Mouse (Mus musculus): ENCODE results near the gene Dlgap4.

Gene Dlgap4

GRCm38 (mm10) chr2:156620874-156621273 lies 7.4 kb downstream of the Dlgap4 start:
- peak; percentile 44 to 46 for DNase-seq

GRCm38 (mm10) chr2:156621449-156621848 lies 7.9 kb downstream of the Dlgap4 start:
- peak; percentile 60 to 68 for DNase-seq

DNA sequence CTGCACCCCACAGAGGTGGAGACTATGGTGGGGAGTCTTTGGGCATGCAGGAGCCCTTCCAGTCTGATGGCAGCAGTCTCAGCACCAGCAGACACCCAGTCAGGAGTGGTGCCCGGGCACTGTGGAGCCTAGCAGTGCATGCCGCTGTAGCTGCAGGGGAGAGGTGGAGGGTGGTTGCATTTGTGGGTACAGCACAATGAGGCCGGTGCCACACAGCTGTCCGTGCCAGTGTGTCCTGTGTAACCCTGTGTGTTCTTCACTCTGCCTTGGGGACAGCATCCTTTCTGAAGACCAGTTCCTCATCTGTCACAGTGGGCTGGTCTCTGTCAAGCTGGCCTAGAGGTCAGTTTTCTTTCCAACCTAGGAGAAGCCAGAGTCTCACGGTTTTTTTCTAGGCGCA lies 8.7 kb downstream of the Dlgap4 start:
- no peak for DNase-seq

DNA sequence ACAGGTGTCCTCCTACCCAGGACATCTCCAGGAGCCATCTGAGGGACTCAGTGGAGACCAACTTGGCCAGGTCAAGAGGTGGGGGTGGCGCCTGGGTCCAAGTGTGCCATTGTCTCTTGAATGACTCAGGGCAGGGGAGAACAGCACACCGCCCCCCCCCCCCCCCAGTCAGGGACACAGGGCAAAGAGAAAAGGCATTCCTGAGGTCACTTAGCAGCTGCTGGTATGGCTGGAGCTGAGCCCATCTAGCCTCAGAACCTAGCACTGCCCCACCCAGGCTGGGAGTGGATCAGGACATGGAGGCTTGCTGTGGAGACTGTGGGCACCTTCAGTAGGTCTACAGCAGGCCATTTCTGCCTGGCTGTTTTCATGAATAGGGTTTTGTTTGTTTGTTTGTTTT lies 9.7 kb downstream of the Dlgap4 start:
- no peak for DNase-seq

GRCm38 (mm10) chr2:156625307-156625706 lies 11.8 kb downstream of the Dlgap4 start:
- no peak for DNase-seq

DNA sequence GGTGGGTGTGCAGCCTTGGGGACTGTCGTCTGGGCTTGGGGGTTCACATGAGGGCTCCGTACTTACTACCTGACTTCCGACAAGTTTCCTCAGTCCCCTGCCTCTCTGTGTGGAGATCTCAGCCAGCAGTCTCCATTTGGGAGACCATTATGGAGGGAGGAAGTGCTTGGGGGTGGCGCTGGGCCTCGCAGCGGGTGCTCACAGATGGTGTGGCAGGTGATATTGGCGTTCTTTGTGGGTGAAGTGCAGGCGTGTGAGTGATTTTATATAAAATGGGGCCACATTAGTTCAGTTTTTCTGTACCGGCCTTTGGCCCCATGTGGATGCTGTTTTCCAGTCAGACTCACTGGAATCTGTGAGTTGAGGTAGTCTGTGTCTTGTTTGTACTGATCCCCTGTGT lies 12.6 kb downstream of the Dlgap4 start:
- no peak for DNase-seq

DNA sequence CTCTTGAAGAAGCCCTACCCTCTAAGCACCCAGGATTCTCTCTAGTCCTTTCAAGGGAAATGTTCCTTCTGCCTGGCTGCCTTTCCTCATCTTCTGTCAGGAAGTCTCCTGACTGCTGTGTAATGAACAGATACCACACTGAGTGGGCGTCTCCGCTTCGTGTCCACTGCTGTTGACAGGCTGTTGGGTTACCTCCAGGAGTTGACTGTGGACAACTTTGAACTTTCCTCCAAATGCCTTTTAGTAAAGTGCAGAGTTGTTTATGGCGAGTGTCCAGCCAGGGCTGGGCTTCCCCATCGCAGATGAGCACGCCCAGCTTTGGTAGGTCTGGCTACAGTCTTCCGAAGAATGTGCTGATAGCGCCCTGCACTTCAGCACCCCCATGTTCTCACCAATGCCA lies 13.0 kb downstream of the Dlgap4 start:
- DNase-seq: peak; percentile 26 to 36

DNA sequence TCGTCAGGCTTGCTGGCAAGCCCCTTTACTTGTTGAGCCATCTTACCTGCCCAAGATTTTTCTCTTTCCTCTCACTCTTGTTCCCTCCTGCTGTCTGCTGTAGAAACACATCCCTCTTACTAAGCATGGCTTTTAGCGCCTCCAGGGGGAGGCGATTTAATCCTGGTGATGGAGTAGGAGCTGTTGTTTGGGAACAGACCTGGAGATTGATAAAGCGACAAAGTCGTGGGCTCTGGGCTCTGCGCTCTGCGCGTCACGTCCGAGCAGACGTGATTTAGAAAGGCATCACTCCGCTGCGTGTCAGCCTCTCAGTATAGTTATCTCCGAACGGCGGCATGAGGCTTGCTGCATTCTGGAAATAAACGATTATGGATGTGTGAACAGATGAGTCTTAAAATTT lies 14.4 kb downstream of the Dlgap4 start:
- DNase-seq: no peak

GRCm38 (mm10) chr2:156630288-156630687 lies 16.8 kb downstream of the Dlgap4 start:
- no peak for DNase-seq

- no peak for DNase-seq
Measured at GRCm38 (mm10) chr2:156632721-156633120, 19.2 kb downstream of the Dlgap4 start.

DNA sequence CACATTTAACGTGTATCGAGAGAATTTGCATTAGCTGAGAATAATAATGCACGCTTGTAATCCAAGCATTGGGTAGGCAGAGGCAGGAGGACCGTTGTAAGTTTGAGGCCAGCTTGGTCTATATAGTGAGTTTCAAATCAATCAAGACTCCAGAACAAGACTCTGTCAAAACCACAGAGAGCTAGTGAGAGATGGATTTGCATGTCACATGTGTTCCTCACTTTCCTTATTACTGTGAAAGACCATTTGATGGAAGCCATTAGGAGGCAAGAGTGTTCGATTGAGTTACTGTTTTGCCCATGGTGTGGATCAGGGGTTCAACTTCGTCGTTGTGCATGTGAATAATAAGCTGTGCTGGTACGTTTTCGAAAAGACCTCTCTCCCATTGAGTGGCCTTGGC lies 21.6 kb downstream of the Dlgap4 start:
- DNase-seq: no peak

- DNase-seq: no peak
Measured at GRCm38 (mm10) chr2:156641141-156641540, 27.6 kb downstream of the Dlgap4 start.

DNA sequence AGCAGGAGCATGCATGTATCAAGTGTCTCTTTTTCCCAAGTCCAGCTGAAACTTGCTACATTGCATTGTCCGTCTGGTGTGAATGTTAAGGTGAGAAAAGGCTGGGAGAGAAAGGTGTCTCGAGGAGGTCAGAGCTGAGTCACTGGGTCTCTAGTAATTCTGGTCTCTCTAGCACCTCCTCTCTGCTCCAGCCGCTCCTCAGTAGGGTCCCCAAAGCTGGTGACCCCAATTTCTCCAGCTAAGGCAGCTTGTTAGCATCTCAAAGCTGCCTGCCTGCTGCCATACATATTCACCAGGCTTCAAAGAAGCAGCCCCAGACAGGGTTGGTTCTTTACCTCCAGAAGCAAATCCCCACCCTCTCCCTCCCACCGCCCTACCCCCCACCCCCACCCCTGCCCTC lies 29.4 kb downstream of the Dlgap4 start:
- no peak for DNase-seq

DNA sequence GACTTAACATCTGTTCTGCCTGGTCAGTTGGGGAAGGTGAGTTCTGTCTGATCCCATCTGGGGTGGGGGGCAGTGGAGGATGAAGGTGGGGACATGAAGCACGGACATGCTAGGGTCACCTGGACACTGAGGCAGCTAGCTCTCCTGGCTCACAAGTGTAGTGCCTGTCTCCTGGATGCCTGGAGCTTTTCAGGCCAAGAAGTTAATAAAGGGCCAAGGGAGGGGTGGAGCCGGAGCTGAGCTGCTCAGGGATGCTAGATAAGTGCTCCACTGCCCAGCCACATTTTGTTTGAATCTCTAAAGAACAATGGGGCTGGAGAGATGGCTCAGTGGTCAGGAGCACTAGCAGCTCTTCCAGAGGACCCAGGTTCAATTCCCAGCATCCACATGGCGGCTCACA lies 29.9 kb downstream of the Dlgap4 start:
- DNase-seq: no peak

- no peak for DNase-seq
Measured at GRCm38 (mm10) chr2:156645145-156645544, 31.6 kb downstream of the Dlgap4 start.

DNA sequence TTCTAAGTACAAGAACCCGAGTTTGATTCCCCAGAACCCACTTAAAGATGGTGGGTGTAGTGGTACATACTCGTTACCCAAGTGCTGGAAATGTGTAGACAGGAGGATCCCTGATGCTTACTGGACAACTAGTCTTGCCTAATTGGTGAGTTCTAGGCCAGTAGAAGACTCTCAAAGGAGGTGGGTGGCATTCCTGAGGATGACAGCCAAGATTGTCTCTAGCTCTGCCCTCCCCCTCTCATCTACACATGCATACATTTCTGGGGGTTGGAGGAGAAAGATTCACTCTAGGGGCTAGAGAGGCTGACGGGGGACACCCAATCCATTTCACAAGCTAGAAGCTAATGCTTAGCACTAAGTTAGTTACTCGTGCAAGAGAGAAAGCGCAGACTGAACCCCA lies 33.4 kb downstream of the Dlgap4 start:
- DNase-seq: no peak

GRCm38 (mm10) chr2:156648042-156648441 lies 34.5 kb downstream of the Dlgap4 start:
- DNase-seq: no peak

DNA sequence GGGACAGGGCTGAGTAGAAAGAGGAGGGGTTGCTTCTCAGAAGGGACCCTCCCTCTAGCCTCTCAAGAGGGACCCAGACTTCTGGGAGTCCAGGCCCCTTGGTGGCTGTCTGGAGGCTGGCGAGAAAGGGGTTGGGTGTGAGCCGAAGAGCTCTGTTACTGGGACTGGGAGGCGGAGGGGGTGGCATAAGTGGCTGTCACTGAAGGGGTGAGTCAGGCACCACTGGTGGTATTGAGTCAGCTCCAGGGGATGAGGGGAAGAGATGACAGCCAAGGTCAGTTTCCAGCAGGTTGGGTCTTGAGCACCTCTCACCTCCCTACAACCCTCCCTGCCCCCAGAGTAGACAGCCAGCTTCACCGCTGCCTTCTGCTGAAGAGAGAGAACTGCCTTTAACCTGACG lies 35.9 kb downstream of the Dlgap4 start:
- no peak for DNase-seq

DNA sequence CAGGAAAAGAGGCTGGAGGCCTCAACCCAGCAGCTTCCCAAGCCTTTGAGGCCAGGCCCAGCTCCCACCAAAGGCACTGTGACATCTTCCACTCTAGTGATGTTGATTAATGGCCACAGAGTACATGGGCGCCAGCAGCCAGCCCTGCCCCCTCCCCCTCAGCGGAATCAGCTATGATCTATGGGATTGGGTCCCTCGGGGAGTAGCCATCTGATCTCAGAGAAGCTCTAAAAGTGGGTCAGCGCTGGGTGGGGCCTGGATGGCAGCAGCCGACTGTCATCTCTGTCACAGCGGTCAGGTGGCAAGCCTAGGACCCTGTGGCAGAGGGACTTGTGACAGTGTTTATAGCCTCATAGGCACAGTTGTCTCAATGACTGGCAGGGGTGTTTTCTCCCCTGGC lies 37.5 kb downstream of the Dlgap4 start:
- no peak for DNase-seq

- peak; percentile 13 to 30 for DNase-seq
Measured at GRCm38 (mm10) chr2:156652841-156653240, 39.3 kb downstream of the Dlgap4 start.

DNA sequence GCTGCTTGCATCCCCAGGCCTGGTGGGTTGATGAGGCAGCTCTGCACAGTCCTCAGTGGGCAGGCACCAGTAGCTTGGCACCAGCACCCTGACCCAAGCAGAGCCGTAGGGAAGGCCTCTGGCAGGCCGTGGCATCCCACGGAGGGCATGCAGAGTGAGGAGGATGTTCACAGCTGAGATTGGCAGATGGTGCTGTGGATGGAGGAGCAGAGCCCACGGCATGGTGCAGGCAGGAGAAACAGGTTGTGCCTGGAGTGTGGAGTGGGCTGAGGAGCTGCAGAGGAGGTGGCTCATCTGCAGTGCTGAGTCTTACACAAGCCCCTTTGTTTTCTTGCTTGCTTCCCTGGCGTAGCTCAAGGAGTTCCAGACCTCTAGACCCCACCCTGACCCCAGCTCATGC lies 40.6 kb downstream of the Dlgap4 start:
- DNase-seq: no peak

DNA sequence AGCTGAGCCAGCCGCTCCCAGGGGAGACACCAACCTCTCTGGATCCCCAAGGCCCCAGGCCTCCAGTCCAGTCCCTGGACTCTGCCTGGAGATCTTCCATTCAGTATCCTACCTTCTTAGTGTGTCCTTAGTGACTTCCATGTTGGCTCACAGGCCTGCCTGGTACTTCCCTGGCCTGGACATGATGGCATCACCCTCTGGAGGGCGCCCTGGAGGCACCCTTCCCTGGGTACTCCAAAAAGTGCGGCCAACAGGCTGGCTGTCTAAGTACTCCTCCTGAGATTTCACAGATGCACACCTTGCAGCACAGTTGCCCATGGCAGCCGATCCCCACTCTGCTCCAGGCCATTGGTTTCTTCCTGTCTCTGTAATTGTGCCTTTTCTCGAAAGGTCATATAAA lies 42.1 kb downstream of the Dlgap4 start:
- no peak for DNase-seq

GRCm38 (mm10) chr2:156657522-156657921 lies 44.0 kb downstream of the Dlgap4 start:
- no peak for DNase-seq

- DNase-seq: no peak
Measured at GRCm38 (mm10) chr2:156658221-156658620, 44.7 kb downstream of the Dlgap4 start.

DNA sequence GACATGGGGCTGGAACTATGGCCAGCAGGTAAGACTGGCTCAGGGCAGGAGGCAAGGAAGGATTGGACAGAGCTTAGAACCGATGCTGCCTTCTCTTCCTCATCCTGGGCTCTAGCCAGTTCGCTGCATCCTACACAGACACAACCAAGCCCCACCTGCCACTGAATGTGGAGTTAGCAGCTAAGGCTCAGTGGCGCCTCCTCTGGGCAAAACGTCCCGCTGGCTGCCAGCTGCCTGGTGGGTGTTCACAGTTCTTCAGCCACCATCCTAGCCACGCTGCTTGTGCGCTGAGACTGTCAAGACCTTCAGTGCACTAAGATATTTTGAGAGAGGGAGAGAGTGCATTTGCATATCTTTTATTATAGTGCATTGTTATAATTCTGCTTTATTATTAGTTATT lies 45.2 kb downstream of the Dlgap4 start:
- DNase-seq: no peak

GRCm38 (mm10) chr2:156659981-156660380 lies 46.5 kb downstream of the Dlgap4 start:
- DNase-seq: no peak

Measured in lung, adult 18-20 months (tissue).